Mouse (Mus musculus) Patski (cell line): Measurements from ENCODE around the gene Hnf4a. TPM values are rescaled to one million over a fixed set of nuclear protein-coding genes. Genes with fewer than 3 reads are reported as not detected.

Source experiments
- ATAC-seq: fragments of 100-300 bp; one replicate; pipeline ENCODE4 v1.8.0; 2021
- CTCF ChIA-PET: fragments of 350-600 bp; sonication (Branson Sonifier 250); formaldehyde crosslinking; loops from one replicate; lab custom pipeline; 2022; ENCODE audit warnings: inconsistent platforms; lab: Charles Lee
- POLR2A ChIA-PET: fragments of 350-600 bp; sonication (Branson Sonifier 250); formaldehyde crosslinking; loops from one replicate; lab custom pipeline; 2022; ENCODE audit warnings: antibody characterized with exemption, inconsistent platforms; lab: Charles Lee
- DNase-seq: peaks from one replicate; pipeline ENCODE4 v3.0.0-alpha.2; 2011; ENCODE audit warnings: low read depth, low spot score
- H3K27me3 ChIP-seq: fragments of 371-371 bp; one replicate; pipeline ENCODE4 v1.5.1; 2021
- CTCF ChIP-seq: fragments of 100-300 bp; IDR thresholded peaks from one replicate; pipeline ENCODE4 v1.5.1; 2021
- in situ Hi-C: fragments of 300-500 bp; cut with MboI; formaldehyde crosslinking; loops from 3 replicates; pipeline ENCODE4 v1.11.1; 2018; ENCODE audit warnings: low pct_unique_long_range_greater_than_20kb, mixed read lengths
- polyA plus RNA-seq: library from polyadenylated mRNA; unstranded; gene quantifications from one replicate; pipeline ENCODE4 v1.2.3, GENCODE M21; 2021

Hnf4a gene
- polyA plus RNA-seq, 1 experiment from 2014 or later = 0.19 TPM

GRCm38 (mm10) chr2:163467585-163467984, 39.0 kb upstream of the Hnf4a start:
- ATAC-seq (no peak), DNase-seq (no peak)
- no peaks in the 10 kb centered on the region for H3K27me3 ChIP-seq
- POLR2A ChIA-PET = no interaction called here
- TF ChIP-seq CTCF = no peak
- in situ Hi-C loops = no loop called here
- CTCF ChIA-PET = no interaction called here

- no peak for DNase-seq
- POLR2A ChIA-PET = no interaction called here
Observed at GRCm38 (mm10) chr2:163468866-163469265, 37.7 kb upstream of the Hnf4a start.

GRCm38 (mm10) chr2:163469711-163470110, 36.9 kb upstream of the Hnf4a start:
- ATAC-seq = no peak
- no peaks in the 10 kb centered on the region for H3K27me3 ChIP-seq
- no peak for TF ChIP-seq CTCF
- POLR2A ChIA-PET = no interaction called here
- in situ Hi-C loops = loop anchor here (5.0 kb wide), 1 partner anchor 47 kb away; the partner anchor contains the start of gene Oser1
- CTCF ChIA-PET = no interaction called here
- DNase-seq = no peak

More at GRCm38 (mm10) chr2:163468866-163469265, 37.7 kb upstream of the Hnf4a start:
- TF ChIP-seq CTCF = no peak
- H3K27me3 ChIP-seq = no peaks in the 10 kb centered on the region
- ATAC-seq = no peak
- CTCF ChIA-PET = no interaction called here
- in situ Hi-C loops = no loop called here

- in situ Hi-C loops = loop anchor here (5.0 kb wide), 1 partner anchor 49 kb away; the partner anchor contains the start of gene Oser1
- POLR2A ChIA-PET = interaction anchor here (0.6 kb wide), 1 partner anchor 1198 kb away, joined by 3 read pairs; no protein-coding TSS in a partner anchor
- H3K27me3 ChIP-seq = peaks cover under 1% of the 10 kb centered on the region
- DNase-seq (no peak), ATAC-seq (no peak)
- TF ChIP-seq CTCF = no peak
- CTCF ChIA-PET = interaction anchor here (0.8 to 1.0 kb wide), 2 partner anchors 9 to 45 kb away, joined by 4 read pairs; no protein-coding TSS in a partner anchor
Observed at GRCm38 (mm10) chr2:163471136-163471535, 35.5 kb upstream of the Hnf4a start.

- ChIA-PET CTCF (interaction anchor here (0.8 to 1.8 kb wide), 10 partner anchors 9 to 114 kb away, joined by 3 to 8 read pairs (median 4); no protein-coding TSS in a partner anchor), POLR2A (interaction anchor here (0.6 to 1.1 kb wide), 2 partner anchors 61 to 1199 kb away, joined by 3 to 4 read pairs; no protein-coding TSS in a partner anchor)
- TF ChIP-seq CTCF = no peak
- H3K27me3 ChIP-seq = peaks cover 3% of the 10 kb centered on the region
- in situ Hi-C loops = loop anchor here (5.0 kb wide), 1 partner anchor 50 kb away; the partner anchor contains the start of gene Oser1
- DNase-seq (no peak), ATAC-seq (peak; percentile 59)
Observed at GRCm38 (mm10) chr2:163471710-163472465, 34.7 kb upstream of the Hnf4a start.

GRCm38 (mm10) chr2:163472466-163472851, 34.1 kb upstream of the Hnf4a start, which contains the start of gene Fitm2:
Gene Fitm2 (minus strand): TSS chr2:163472629.
- in situ Hi-C loops = loop anchor here (5.0 kb wide), 1 partner anchor 50 kb away; the partner anchor contains the start of gene Oser1
- DNase-seq (peak; percentile 91), ATAC-seq (peak; percentile 87)
- peaks cover 3% of the 10 kb centered on the region for H3K27me3 ChIP-seq
- TF ChIP-seq CTCF = peak; percentile 99
- POLR2A ChIA-PET = interaction anchor here (1.1 kb wide), 1 partner anchor 62 kb away, joined by 4 read pairs; no protein-coding TSS in a partner anchor
- CTCF ChIA-PET = interaction anchor here (1.1 to 1.8 kb wide), 9 partner anchors 8 to 114 kb away, joined by 3 to 8 read pairs (median 4); no protein-coding TSS in a partner anchor

- POLR2A ChIA-PET = no interaction called here
- ATAC-seq (no peak), DNase-seq (no peak)
- H3K27me3 ChIP-seq = peaks cover 3% of the 10 kb centered on the region
- CTCF ChIA-PET = interaction anchor here (1.2 to 1.8 kb wide), 4 partner anchors 8 to 59 kb away, joined by 3 to 5 read pairs (median 4); partner anchors contain the start of gene Fitm2
- in situ Hi-C loops = no loop called here
- TF ChIP-seq CTCF = peak; percentile 27
Observed at GRCm38 (mm10) chr2:163480191-163480825, 26.3 kb upstream of the Hnf4a start.

GRCm38 (mm10) chr2:163481539-163482029, 25.0 kb upstream of the Hnf4a start:
- TF ChIP-seq CTCF = no peak
- peak; percentile 35 for ATAC-seq
- no peak for DNase-seq
- in situ Hi-C loops = no loop called here
- POLR2A ChIA-PET = no interaction called here
- peaks cover 5% of the 10 kb centered on the region for H3K27me3 ChIP-seq
- CTCF ChIA-PET = interaction anchor here (1.3 kb wide), 1 partner anchor 9 kb away, joined by 8 read pairs; the partner anchor contains the start of gene Fitm2

GRCm38 (mm10) chr2:163487360-163487759, 19.2 kb upstream of the Hnf4a start:
- peaks cover 15% of the 10 kb centered on the region for H3K27me3 ChIP-seq
- ATAC-seq = no peak
- POLR2A ChIA-PET = no interaction called here
- DNase-seq = no peak
- in situ Hi-C loops = no loop called here
- no peak for TF ChIP-seq CTCF
- CTCF ChIA-PET = no interaction called here

- ChIA-PET POLR2A (no interaction called here), CTCF (interaction anchor here (1.3 kb wide), 1 partner anchor 9 kb away, joined by 5 read pairs; no protein-coding TSS in a partner anchor)
- in situ Hi-C loops = no loop called here
- ATAC-seq (no peak), DNase-seq (no peak)
- no peak for TF ChIP-seq CTCF
- peaks cover 16% of the 10 kb centered on the region for H3K27me3 ChIP-seq
Observed at GRCm38 (mm10) chr2:163489725-163490291, 16.8 kb upstream of the Hnf4a start.
